Mouse (Mus musculus): ENCODE results near the gene Gbx2. TPM values are rescaled to one million over a fixed set of nuclear protein-coding genes. Genes with fewer than 3 reads are reported as not detected.

Gene Gbx2
- total RNA-seq, 2 experiments from 2014 or later: not detected

Other genes with a start within 250 kb of the Gbx2 start
- gene Asb18, start 83.5 kb upstream of the Gbx2 start, total RNA-seq (2015; ENCODE audit: low replicate concordance): not detected in 2 replicates
- 0.14 TPM in 1 of 2 replicates, not detected in the other for gene Asb18, start 83.5 kb upstream of the Gbx2 start, total RNA-seq (2017; ENCODE audit: low replicate concordance)
- not detected in 2 replicates for gene Iqca, start 222.2 kb upstream of the Gbx2 start, total RNA-seq (2015; ENCODE audit: low replicate concordance)
- gene Iqca, start 222.2 kb upstream of the Gbx2 start, total RNA-seq (2017; ENCODE audit: low replicate concordance): not detected in 2 replicates